Mouse (Mus musculus) neural tube, embryonic 10.5 days (tissue): ENCODE data around the gene Smc4.
"Not testable (repeated sequence)": the region's sequence is repeated elsewhere in the genome, so short reads cannot be mapped to it uniquely, and the experiment has no call there.

Experiments used
- DNase-seq: peaks from one replicate; pipeline ENCODE4 v3.0.0-alpha.2; 2017; ENCODE audit warnings: low spot score; ENCODE audit errors: extremely low spot score

Gene Smc4

GRCm38 (mm10) chr3:69017181-69017580, 12.6 kb downstream of the Smc4 start:
- no peak for DNase-seq

GRCm38 (mm10) chr3:69018635-69019034, 14.1 kb downstream of the Smc4 start:
- not testable (repeated sequence) for DNase-seq

GRCm38 (mm10) chr3:69020285-69020684, 15.7 kb downstream of the Smc4 start:
- DNase-seq = no peak

DNA sequence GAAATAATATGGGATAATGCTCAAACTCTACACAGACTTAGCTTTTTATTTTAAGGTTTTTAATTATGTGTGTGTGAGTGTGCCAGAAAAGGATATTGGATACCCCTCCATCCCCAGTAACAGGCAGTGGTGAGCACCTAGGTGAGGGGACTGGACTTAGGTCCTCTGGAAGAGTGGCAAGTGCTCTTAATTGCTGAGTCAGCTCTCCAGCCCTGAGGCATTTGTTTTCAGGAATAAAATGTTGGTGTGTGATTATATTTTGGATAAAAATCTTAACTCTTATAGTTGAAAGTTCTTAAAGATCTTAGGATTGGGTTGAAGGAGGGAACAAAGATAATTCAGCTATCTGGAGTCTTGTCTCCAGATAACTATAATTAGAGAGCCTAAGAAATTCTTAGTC, 16.2 kb downstream of the Smc4 start:
- no peak for DNase-seq

- no peak for DNase-seq
These were observed 21.7 kb downstream of the Smc4 start for GRCm38 (mm10) chr3:69026133-69026783.

GRCm38 (mm10) chr3:69040105-69040504, 35.6 kb downstream of the Smc4 start:
- DNase-seq = no peak

- no peak for DNase-seq
These were observed 36.8 kb downstream of the Smc4 start for GRCm38 (mm10) chr3:69041298-69041697.

- no peak for DNase-seq
These were observed 39.6 kb downstream of the Smc4 start for GRCm38 (mm10) chr3:69044167-69044591.

DNA sequence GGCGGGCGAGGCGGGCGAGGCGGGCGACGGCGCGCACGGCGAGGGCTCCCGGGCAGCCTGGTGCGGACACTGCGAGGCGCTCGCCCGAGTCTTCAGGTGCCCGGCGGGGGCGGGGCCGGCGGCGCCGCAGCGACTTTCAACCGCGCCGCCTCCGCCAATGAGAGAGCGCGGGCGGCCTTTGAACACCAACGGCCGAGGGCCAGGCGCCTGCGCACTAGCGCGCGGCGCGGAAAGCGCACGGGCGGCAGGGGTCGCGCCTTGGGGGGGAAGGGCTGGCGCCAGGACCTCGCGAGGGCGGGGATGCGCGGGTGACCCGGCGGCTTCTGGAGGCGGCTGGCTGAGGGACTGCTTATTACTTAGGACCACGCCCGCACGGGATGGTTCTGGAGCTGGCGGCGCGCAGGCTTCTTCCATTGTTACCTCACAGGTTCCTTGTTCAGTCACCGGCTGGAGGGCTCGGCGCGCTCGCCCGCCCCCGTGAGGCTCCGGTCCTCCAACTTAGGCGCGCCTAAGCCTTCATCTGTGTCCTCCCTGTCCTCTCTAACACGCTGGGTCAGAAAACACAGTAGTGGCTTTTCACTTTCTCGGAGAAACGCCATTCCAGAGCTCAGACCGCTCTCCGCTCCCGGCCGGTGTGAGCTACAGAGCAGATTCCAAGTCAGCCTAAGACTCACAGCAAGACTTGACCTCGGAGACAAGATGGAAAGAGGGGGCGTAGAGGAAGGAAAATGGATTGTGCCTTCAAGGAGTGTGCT, 40.3 kb downstream of the Smc4 start, which contains the start of gene Trim59:
Gene Trim59, minus strand, starts transcription at position 111 of the 755 bp plus-strand sequence.
- DNase-seq = peak; percentile 95

DNA sequence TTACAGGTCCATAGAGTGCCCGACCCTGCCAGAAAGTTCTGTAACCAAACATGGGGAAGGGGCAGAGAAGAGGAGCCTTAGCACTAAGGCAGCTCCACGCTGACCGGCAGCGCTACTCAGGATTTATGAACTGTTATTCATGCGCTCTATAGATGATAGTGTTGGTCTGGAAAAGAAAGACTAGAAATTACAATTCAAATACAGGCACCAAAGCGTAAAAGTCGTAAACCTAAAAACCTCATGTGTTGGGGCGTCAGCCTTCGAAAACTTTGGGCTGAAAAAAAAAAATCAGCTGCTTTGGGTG, 40.8 kb downstream of the Smc4 start:
- no peak for DNase-seq

DNA sequence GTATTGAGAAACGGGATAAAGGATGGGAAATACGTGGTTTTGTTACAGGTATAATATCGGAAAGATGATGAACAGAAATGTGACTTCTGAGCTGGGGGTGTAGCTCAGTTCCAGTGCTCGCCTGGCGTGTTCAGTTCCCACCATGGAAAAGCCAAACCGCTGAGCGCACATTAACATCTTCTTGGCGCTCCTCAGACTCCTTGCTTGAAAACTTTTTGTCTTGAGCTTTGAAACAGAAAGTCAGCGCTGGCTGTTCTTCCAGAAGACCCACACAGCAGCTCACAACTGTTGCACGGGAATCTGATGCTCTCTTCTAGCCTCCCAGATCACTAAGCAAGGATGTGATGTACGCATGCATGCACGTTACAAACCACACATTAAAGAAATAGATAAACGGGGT, 41.2 kb downstream of the Smc4 start:
- DNase-seq = peak; percentile 41

DNA sequence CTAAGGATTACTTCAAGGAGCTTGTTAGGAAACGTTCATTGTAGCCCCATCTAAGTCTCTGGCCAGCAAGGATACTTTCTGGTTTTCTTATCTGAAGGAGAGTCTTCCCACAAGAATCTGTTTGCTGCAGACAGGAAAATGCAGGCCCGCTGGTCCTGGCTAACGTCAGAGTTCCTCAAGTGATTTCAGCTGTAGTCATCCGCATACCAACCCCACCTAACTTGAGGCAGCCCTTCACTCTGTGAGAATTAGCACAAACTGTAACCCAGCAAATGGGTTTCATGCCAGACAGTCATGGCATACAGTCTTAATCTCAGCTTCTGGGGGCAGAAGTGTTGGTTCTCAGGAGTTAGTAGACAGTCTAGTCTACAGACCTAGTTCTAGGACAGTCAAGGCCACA, 42.0 kb downstream of the Smc4 start:
- DNase-seq = no peak

GRCm38 (mm10) chr3:69047684-69048083, 43.1 kb downstream of the Smc4 start:
- no peak for DNase-seq

DNA sequence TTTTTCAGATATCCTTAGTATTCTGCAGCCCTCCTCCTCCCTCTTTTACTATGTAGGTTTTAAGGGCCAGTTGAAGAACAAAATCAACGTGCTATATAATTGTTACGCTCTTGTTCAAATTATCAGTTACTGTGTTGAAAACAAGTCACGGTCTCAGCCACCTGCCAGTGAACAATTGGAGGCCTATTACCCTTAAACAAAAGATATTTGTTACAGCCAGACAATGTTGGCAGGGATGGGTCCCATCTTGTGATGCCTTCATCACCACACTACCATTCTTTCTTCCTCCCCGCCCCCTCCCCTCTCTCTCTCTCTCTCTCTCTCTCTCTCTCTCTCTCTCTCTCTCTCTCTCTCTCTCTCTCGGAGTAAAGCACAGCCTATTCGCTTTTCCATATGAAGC, 44.5 kb downstream of the Smc4 start:
- DNase-seq = no peak

DNA sequence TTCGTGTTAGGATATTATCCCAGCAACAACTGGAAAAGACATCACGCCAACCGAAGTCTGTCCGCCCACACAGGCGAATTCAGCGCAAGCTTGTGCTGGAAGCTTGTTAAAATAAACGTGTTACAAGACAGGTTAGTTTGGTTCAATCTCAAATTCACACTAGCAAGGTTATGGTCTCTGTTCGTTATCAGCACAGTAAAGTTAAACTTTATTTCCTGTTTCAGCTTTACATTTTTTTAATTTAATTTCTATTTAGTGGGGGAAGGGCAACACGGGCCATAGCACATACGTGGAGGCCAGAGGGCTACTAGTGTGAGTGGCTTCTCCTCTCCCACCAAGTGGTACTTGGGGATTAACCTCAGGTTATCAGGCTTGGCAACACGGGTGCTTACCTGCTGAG, 47.4 kb downstream of the Smc4 start:
- DNase-seq = no peak

GRCm38 (mm10) chr3:69054760-69055432, 50.4 kb downstream of the Smc4 start:
- no peak for DNase-seq

- no peak for DNase-seq
These were observed 51.3 kb downstream of the Smc4 start for GRCm38 (mm10) chr3:69055871-69056270.

DNA sequence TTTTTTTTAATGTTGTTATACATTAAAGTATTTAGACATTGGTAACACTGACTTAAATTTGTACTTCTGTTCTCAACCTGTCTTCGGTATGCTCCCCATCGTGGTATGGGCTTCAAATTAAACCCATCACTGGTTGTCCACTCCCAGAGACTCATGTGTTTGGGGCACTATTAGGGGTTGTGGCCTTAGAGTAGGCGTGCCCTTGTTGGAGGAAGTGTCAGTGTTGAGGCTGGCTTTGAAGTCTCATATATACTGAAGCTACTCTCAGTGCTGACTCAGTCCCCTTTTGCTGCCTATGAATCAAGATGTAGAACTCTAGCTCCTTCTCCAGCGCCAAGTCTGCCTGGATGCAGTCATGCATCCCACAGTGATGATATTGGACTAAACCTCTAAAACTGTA, 56.1 kb downstream of the Smc4 start:
- DNase-seq = no peak

GRCm38 (mm10) chr3:69062764-69063163, 58.2 kb downstream of the Smc4 start:
- DNase-seq = no peak

- no peak for DNase-seq
These were observed 59.5 kb downstream of the Smc4 start for GRCm38 (mm10) chr3:69064005-69064404.
